Mouse (Mus musculus) heart, embryonic 11.5 days (tissue): ENCODE data around the gene Gne. TPM values are rescaled to one million over a fixed set of nuclear protein-coding genes. Genes with fewer than 3 reads are reported as not detected.

ENCODE experiments used
- ATAC-seq: fragments of 200-750 bp; cut with Nextera tagmentation; replicated peaks from 2 replicates; pipeline ENCODE4 v1.8.0; 2017; ENCODE audit warnings: moderate library complexity; ENCODE audit not compliant: insufficient number of reproducible peaks, low FRiP score, low TSS enrichment
- H3K27ac ChIP-seq: fragments of 300-500 bp; sonication (generic); 2 replicates; pipeline ENCODE4 v1.5.1; 2014; ENCODE audit warnings: mild to moderate bottlenecking, low read depth, low read length
- H3K27me3 ChIP-seq: fragments of 300-500 bp; sonication (generic); 2 replicates; pipeline ENCODE4 v1.6.1; 2014; ENCODE audit warnings: mild to moderate bottlenecking, low read length, mixed read lengths; ENCODE audit not compliant: control insufficient read depth, insufficient read depth
- H3K36me3 ChIP-seq: fragments of 300-500 bp; sonication (generic); 2 replicates; pipeline ENCODE4 v1.6.1; 2014; ENCODE audit warnings: mild to moderate bottlenecking, low read length, moderate library complexity, mixed read lengths; ENCODE audit not compliant: control insufficient read depth, insufficient read depth
- H3K4me1 ChIP-seq: fragments of 300-500 bp; sonication (generic); 2 replicates; pipeline ENCODE4 v1.6.1; 2014; ENCODE audit warnings: low read length; ENCODE audit not compliant: control insufficient read depth, insufficient read depth
- H3K4me2 ChIP-seq: fragments of 300-500 bp; sonication (generic); 2 replicates; pipeline ENCODE4 v1.6.1; 2014; ENCODE audit warnings: mild to moderate bottlenecking, moderate library complexity
- H3K4me3 ChIP-seq: fragments of 300-500 bp; sonication (generic); 2 replicates; pipeline ENCODE4 v1.5.1; 2014; ENCODE audit warnings: low read depth, low read length
- H3K9ac ChIP-seq: fragments of 300-500 bp; sonication (generic); 2 replicates; pipeline ENCODE4 v1.6.1; 2014; ENCODE audit warnings: mild to moderate bottlenecking, low read depth, low read length, moderate library complexity
- H3K9me3 ChIP-seq: fragments of 300-500 bp; sonication (generic); replicated peaks from 2 replicates; pipeline ENCODE4 v1.6.1; 2016; ENCODE audit warnings: low read length; ENCODE audit not compliant: control insufficient read depth
- WGBS: fragments of 180-500 bp; shearing (Covaris S2); extraction: QIAGEN DNeasy Blood & Tissue Kit; methylation state at CpG from one replicate; pipeline ENCODE4 v1.1.7; 2014; ENCODE audit not compliant: insufficient replicate concordance; 5-methylcytosine and 5-hydroxymethylcytosine counted together
- polyA plus RNA-seq: library from polyadenylated mRNA; unstranded; fragments of >200 nt; fragmentation: Nextera tagmentation; extraction: Ambion mirVana; gene quantifications from 2 replicates; pipeline ENCODE4 v1.2.1, GENCODE M21; 2014

Gne gene
- polyA plus RNA-seq, 1 experiment from 2014 or later, result 31.1 TPM

GRCm38 (mm10) chr4:44025570-44025969, 58.4 kb downstream of the Gne start:
- Histone ChIP-seq H3K27ac (no peak overlapping the region), H3K4me2 (no peak overlapping the region), H3K27me3 (no peaks in the 10 kb centered on the region), H3K9me3 (no peaks in the 10 kb centered on the region), H3K9ac (no peak overlapping the region), H3K4me1 (peaks cover 28% of the 10 kb centered on the region), H3K4me3 (no peak overlapping the region), H3K36me3 (peaks cover 31% of the 10 kb centered on the region)
- no peak for ATAC-seq
- 93% methylated on average over 6 of the region's 6 CpGs for WGBS

- no peak overlapping the region for H3K4me3 ChIP-seq
- peaks cover 15% of the 10 kb centered on the region for H3K4me1 ChIP-seq
- no peaks in the 10 kb centered on the region for H3K27me3 ChIP-seq
- WGBS, result 98% methylated on average over 6 of the region's 6 CpGs
- no peak overlapping the region for H3K27ac ChIP-seq
- no peak overlapping the region for H3K9ac ChIP-seq
- no peaks in the 10 kb centered on the region for H3K9me3 ChIP-seq
- H3K36me3 ChIP-seq, result peaks cover 39% of the 10 kb centered on the region
- no peak for ATAC-seq
- no peak overlapping the region for H3K4me2 ChIP-seq
Observed at GRCm38 (mm10) chr4:44024241-44024640, 59.7 kb downstream of the Gne start.

DNA sequence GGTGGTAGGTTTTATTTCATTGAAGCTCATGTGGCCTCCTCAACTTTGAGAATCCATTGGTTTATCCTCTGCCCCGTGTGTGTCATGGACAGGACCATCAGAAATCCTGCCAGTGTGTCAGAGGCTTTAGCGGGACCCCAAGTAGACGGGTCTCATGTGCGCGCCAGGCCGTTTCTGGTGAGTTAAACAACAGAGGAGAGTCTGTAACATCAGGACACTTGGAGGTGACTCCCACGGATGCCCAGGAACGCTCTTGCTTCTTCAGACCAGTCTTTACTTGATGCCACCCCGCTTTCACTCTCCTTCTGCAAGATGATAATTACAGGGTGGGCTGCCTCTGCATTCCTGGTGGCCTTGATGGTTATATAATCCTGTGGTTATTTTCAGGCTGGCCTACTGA, 60.3 kb downstream of the Gne start:
- 95% methylated on average over 9 of the region's 9 CpGs for WGBS
- H3K9me3 ChIP-seq, result no peaks in the 10 kb centered on the region
- no peak overlapping the region for H3K4me2 ChIP-seq
- H3K4me1 ChIP-seq, result peaks cover 13% of the 10 kb centered on the region
- no peaks in the 10 kb centered on the region for H3K27me3 ChIP-seq
- no peak overlapping the region for H3K4me3 ChIP-seq
- H3K9ac ChIP-seq, result no peak overlapping the region
- ATAC-seq, result no peak
- peaks cover 40% of the 10 kb centered on the region for H3K36me3 ChIP-seq
- no peak overlapping the region for H3K27ac ChIP-seq

DNA sequence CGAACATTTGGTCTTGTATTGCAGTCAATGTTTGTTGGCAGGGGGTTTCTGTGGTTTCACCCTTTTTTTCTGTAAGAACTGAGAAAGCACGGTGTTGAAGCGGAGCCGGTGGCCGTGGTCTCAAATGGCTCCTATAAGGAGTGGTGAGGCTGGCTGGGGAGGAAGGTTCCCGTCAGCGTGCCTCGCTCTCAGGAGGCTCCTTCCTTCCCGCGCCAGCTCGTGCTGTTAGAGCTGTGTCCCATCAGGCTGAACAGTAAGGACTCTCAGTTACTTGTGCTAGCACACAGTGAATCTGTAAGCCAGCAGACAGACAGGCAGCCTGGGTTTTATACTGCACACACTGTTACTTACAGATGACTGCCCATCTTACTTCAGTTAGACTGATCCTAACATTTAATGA, 61.2 kb downstream of the Gne start:
- no peak overlapping the region for H3K4me2 ChIP-seq

DNA sequence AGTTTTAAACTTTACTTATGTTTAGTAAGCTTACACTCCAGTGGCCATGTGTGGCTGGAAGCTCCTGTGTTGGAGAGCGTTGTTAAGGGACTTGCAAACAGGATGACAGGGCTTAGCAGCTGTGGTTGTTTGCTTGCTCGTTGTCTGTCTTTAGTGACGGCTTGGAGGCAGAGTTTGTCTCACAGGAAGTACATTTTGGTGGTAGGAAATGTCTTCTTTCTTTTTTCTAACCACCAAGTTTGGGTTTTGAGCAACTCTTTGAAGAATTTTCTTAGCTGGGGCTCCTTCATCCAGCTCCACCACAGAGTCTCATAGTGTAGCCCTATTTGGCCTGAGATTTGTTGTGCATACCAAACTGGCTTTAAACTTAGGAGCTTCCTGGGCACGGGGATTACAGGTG, 61.7 kb downstream of the Gne start:
- Histone ChIP-seq H3K9ac (no peak overlapping the region), H3K4me1 (peaks cover 9% of the 10 kb centered on the region), H3K9me3 (no peaks in the 10 kb centered on the region), H3K36me3 (peaks cover 38% of the 10 kb centered on the region), H3K27ac (no peak overlapping the region), H3K27me3 (no peaks in the 10 kb centered on the region), H3K4me2 (no peak overlapping the region), H3K4me3 (no peak overlapping the region)
- no peak for ATAC-seq
- 88% methylated on average over 4 of the region's 4 CpGs for WGBS

More for the DNA sequence above, 61.2 kb downstream of the Gne start:
- Histone ChIP-seq H3K4me3 (no peak overlapping the region), H3K9ac (no peak overlapping the region), H3K36me3 (peaks cover 42% of the 10 kb centered on the region), H3K27ac (no peak overlapping the region), H3K4me1 (peaks cover 11% of the 10 kb centered on the region), H3K27me3 (no peaks in the 10 kb centered on the region), H3K9me3 (no peaks in the 10 kb centered on the region)
- ATAC-seq, result no peak
- WGBS, result 92% methylated on average over 11 of the region's 11 CpGs

DNA sequence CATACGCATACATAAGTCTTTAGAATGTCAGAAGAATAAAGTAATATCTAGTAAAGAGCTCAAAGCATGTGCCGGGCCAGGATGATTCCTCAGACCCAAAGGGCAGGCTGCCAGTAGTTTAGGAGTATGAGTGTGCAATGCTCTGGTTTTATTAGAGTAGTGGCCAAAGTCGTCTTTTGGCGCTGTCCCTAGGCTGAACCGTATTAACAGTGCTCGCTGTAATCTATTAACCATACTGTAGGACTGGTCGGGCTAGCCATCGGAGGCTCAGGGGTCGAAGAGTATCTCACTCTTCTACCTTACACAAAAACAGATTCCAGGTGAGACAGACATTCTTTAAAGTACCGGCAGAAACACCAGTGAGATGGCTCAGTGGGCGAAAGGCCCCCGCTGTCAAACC, 67.2 kb downstream of the Gne start:
- H3K4me3 ChIP-seq, result no peak overlapping the region
- no peak for ATAC-seq
- H3K4me2 ChIP-seq, result no peak overlapping the region
- H3K9ac ChIP-seq, result no peak overlapping the region
- H3K27me3 ChIP-seq, result no peaks in the 10 kb centered on the region
- peaks cover 20% of the 10 kb centered on the region for H3K4me1 ChIP-seq
- 92% methylated on average over 12 of the region's 12 CpGs for WGBS
- H3K9me3 ChIP-seq, result no peaks in the 10 kb centered on the region
- H3K36me3 ChIP-seq, result peaks cover 16% of the 10 kb centered on the region
- H3K27ac ChIP-seq, result no peak overlapping the region

GRCm38 (mm10) chr4:44016071-44016470, 67.9 kb downstream of the Gne start:
- Histone ChIP-seq H3K4me1 (peaks cover 20% of the 10 kb centered on the region), H3K9me3 (no peaks in the 10 kb centered on the region), H3K27ac (no peak overlapping the region), H3K4me3 (no peak overlapping the region), H3K36me3 (peaks cover 16% of the 10 kb centered on the region), H3K9ac (no peak overlapping the region), H3K4me2 (no peak overlapping the region), H3K27me3 (no peaks in the 10 kb centered on the region)
- ATAC-seq, result no peak
- WGBS, result 88% methylated on average over 4 of the region's 4 CpGs

- Histone ChIP-seq H3K9ac (peak overlapping the region; percentile 97), H3K4me2 (peak overlapping the region; percentile 88), H3K9me3 (no peaks in the 10 kb centered on the region), H3K4me3 (peak overlapping the region; percentile 94), H3K27ac (no peak overlapping the region), H3K36me3 (peaks cover 2% of the 10 kb centered on the region), H3K4me1 (peaks cover 17% of the 10 kb centered on the region), H3K27me3 (no peaks in the 10 kb centered on the region)
- 22% methylated on average over 11 of the region's 11 CpGs for WGBS
- no peak for ATAC-seq
Observed at GRCm38 (mm10) chr4:44013391-44014070, 70.4 kb downstream of the Gne start.
